Mouse (Mus musculus) megakaryocyte, adult 5-6 weeks (primary cell): ENCODE results near the gene Zdhhc20. TPM values are rescaled to one million over a fixed set of nuclear protein-coding genes. Genes with fewer than 3 reads are reported as not detected.
"Not testable (repeated sequence)": the region's sequence is repeated elsewhere in the genome, so short reads cannot be mapped to it uniquely, and the experiment has no call there.

Source experiments
- ATAC-seq: 2 replicates; pipeline ENCODE4 v1.8.0; 2016; ENCODE audit warnings: mild to moderate bottlenecking, inconsistent platforms; ENCODE audit not compliant: poor library complexity, severe bottlenecking
- total RNA-seq, 2 experiments: library from RNA; stranded (forward) in 1 of 2; stranded (reverse) in 1 of 2; fragments of 153-499, 151-499 nt in 1 of 2; fragments of 221-1000, 200-1000 nt in 1 of 2; gene quantifications; 2 replicates each; pipeline versions ENCODE4 v1.2.3 to v1.2.4; 2015 to 2017

Gene Zdhhc20
- total RNA-seq, 2 experiments from 2014 or later, result 54.5 to 60.1 TPM

DNA sequence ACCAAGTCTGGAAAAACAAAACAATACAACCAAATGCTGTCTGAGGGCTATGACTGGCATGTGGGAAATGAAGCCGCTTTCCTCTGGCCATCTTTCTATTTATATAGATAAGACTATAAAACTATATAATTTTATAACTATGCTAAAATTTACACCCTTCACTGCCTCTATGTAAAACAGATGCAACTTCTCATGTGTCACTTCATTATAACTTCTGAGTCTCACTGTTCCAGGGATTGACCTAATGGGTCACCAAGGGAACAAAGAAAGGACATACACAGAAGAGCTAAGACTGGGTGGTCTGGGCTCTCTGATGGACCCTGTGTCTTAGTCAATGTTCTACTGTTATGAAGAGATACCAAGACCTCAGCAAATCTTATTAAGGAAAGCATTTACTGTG lies 2.9 kb upstream of the Zdhhc20 start:
- ATAC-seq, result no peak

DNA sequence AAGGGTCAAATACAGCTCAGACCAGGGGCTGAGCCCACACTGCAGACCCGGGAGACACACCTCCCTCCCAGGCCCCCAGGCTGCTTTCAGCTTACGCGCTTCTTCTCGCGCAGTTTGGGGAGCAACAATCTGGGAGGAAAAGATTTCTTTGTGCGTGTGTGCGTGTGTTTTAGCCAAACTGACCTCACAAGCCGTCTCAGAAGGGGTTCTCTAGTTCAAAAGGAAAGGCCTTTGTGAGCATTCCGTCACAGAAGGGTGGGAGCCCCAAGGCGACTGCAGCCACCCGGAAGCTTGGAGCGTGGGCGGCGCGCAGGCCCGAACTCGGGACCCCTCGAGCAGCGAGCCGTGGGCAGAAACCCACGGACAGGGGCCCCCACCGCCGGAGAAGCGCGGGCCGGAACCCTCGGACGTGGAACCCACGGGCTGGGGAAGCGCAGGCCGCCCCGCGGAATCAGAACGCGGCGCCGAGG lies 500 bp downstream of the Zdhhc20 start:
- ATAC-seq, result peak; percentile 2; the same call in 1 of the 2 replicates

DNA sequence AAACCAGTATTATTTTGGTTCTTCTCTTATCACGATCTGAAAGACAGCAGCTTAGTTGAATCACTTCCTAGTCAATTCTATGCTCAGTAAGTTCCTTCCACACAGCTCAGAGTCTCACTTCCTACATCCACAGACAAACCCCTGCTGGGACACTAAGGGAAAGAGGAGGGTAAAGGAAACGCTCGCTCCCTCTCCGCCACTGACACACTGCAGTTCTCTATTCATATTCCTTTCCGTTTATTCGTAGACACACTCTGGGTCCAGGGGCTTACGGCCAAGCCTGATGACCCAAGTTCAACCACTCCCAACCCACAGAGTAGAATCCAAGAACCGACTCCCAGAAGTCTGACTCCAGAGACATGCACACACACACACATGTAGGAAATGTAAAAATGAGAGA lies 2.9 kb downstream of the Zdhhc20 start:
- peak; percentile 41; the same call in 1 of the 2 replicates for ATAC-seq

DNA sequence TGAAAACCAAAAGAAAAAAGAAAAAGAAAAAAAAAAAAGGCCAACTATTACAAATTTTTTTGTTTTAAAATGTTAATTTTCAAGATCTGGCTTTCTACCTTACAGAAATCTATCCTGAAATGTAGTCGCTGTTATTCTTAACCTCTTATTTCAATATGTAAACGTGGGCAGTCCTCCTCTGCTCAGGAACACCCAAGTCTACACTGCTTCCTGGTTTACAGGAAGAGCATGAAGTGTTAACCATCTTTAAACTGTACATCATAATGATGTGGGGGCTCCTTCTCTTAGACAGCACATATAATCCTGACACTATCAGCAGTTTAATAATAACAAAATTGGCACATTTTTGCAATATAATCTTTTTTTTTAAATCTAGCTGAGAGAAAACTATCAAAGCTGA lies 4.0 kb downstream of the Zdhhc20 start:
- no peak for ATAC-seq

DNA sequence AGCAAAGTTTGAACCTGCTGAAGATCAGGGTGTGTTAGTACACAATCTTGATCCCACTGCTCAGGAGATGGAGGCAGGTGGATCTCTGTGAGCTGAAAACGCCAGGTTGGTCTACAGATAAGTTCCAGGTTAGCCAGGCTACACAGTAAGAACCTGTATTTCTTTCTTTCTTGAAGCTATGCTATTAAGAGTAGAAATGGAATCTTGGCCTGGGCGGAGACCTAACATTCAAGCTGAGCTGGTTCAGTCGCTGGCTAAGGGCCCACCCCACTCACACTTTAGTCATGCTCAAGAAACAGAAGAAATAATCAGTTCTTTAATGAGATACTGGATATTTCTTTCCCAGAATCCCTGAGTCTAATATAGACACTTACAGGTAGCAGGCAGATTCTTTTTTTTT lies 6.7 kb downstream of the Zdhhc20 start:
- no peak for ATAC-seq

DNA sequence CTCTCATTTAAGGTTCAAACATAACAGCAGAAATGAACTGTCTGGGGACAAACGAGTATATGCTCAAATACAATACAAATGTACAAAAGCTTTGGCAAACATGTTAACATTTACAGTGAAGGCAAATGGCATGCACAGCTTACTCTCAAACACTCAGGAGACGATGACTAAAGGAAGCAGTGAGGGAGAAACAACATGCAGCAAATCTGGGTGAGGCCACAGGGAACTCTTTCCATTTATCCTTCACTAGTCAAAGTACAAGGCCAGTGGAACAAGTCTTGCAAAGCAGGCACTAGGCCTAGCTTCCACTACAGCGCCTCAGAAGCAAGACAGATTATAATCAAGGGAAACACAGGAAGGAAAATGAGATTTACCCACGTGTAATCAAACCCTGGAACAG lies 7.4 kb downstream of the Zdhhc20 start:
- ATAC-seq, result no peak

DNA sequence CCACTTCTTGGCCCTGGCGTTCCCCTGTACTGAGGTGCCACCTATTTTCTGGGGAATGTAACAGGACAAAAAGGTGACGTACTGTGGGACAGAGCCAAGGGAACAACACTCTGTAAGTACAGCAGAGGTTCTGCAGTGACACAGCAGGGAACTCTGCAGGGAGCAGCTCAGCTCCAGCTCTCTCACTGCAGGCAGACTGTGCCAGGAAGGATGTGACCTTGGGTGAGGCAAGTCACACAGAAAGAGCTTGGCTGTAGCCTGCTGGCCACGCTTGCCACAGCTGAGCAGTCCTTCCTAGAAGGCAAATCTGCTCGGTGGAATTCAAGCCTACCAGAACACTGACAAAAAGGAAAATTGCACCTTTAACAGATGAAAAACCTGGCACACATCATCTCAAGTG lies 8.3 kb downstream of the Zdhhc20 start:
- peak; percentile 40; the same call in 1 of the 2 replicates for ATAC-seq

DNA sequence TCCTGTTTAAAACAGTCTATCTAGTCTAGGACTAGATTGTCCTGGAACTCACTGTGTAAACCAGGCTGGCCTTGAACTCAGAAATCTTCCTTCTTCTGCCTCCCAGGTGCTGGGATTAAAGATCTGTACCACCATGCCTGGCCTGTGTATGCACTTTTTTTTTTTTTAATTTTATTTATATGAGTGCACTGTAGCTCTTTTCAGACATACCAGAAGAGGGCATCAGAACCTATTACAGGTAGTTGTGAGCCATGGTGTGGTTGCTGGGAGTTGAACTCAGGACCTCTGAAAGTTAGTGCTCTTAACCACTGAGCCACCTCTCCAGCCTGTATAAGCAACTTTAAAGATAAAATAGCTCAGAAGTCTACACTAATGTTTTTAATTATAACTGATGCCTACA lies 9.0 kb downstream of the Zdhhc20 start:
- no peak for ATAC-seq

DNA sequence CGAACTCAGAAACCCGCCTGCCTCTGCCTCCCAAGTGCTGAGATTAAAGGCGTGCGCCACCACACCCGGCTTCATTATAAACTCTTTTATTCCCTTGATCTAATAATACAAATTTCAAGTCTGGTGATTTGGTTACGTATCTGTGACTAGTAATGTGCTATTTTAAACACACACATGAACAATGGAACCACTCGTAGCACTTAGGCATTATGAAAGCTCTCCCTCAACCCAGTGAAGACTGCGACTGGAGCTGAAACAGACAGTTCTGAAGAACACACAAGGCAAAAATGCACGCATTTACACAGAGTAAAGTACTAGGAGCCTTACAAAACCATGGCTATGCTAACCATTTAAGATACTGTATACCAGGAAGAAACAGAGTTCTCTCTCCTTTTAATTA lies 12.2 kb downstream of the Zdhhc20 start:
- ATAC-seq, result no peak

DNA sequence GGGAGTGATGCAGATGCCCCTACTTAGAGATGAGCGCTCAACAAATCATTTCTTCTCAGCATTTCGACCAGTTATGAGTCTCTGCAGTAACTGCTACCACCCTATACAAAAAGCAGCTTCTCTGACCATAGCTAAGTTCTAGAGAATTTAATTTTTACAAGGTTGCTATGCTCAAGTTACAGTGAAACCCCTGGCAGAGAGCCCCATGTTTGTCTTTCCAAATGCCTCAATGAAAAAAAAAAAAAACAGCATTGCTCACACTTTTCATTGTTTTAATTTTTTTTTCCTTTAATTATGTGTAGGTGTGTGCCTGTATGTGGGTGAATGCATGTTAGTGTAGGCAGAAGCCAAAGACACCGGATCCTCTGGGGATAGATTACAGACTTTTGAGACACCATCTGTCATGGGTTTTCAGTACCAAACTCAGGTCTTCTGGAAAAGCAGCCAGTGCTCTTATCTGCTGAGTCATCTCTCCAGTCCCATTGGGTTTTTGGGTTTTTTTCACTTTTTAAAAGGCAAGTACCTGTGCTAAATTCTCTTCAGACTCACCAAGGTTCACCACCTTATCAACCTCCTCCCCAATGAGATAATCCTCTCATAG lies 23.3 kb downstream of the Zdhhc20 start:
- ATAC-seq, result no peak

DNA sequence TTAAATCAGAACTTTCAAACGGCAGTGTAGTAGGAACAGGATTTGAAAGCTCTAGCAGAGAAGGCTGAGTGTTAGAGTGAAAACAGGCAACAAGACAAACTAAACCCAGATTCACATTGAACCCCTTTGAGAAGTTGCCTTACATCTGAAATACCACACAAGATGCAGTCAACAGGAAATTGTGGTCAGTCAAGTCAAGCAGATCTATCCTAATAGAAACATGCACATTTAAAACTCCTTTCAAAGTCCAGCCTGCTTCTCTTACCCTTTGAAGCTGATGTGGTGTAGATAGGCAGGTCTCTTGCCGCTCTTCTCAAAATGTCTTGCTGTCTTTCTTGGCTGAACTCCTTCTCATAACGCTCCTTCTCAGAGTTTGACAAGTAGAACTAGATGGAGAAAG lies 24.8 kb downstream of the Zdhhc20 start:
- peak; percentile 45; the same call in 1 of the 2 replicates for ATAC-seq

DNA sequence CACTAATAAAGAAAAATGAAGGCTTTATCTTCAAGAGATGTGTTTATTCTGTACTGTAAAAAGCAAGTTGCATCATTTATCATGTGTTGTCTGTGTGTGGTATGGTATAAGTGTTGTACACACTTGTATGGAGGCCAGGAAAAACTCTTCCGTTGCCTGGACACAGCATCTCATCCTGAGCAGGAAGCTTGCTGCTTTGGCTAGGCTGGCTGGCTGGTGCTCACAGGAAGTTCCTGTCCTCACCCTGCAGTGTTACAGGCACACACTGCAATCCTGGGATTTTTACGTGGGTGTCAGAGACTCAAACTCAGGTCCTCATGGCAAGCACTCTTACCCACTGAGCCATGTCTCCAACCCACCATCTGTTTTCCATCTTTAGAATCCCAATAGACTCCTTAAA lies 26.9 kb downstream of the Zdhhc20 start:
- no peak for ATAC-seq

DNA sequence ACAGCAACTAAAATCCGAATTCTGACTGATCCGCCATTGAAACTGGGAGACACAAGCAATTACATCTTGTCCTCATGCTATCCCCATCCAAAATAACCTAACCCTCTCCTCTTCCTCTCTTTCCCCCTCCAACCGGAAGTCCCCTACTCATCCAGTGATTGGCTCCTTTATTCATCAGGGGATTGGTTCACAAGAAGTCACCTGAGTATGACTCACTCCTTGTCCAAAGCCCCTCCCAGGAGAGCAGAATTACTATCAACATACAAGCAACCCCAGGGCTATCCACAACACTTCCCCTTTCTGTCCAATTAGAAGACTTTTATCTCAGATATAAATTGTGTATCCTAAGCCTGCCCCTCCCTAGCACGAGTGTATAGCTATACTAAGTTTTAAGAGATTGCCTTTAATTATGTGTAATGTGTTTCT lies 28.1 kb downstream of the Zdhhc20 start:
- no peak for ATAC-seq

DNA sequence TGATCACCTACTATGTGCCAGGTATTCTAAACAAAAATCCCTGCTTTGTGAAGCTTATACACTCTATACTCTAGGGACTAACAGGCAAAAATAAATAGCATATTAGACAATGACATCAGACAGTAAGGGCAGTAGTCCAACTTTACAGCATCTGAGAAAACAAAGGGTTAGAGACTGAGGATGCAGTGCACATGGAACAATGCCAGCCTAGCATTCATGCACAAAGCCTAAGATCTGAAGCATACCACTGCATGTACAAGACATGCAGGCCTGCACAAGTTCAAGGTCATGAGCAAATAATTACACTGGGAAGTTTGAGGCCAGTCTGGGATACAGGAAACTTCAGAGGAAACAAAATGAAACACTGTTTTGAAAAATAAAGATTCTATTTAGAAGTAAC lies 30.6 kb downstream of the Zdhhc20 start:
- ATAC-seq, result no peak

DNA sequence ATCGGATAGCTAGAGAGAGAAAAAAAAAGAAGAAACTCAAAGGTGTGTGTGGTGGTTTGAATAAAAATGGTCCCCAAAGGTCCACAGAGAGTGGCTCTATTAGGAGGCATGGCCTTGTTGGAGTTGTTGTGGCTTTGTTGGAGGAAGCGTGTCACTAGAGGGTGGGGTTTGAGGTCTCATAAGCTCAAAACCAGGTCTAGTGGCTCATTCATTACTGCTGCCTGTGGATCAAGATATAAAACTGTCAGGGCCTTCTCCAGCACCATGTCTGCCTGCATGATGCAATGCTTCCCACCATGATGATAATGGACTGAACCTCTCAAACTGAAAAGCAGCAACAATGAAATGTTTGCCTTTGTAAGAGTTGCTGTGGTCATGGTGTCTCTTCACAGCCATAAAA lies 31.5 kb downstream of the Zdhhc20 start:
- no peak for ATAC-seq

DNA sequence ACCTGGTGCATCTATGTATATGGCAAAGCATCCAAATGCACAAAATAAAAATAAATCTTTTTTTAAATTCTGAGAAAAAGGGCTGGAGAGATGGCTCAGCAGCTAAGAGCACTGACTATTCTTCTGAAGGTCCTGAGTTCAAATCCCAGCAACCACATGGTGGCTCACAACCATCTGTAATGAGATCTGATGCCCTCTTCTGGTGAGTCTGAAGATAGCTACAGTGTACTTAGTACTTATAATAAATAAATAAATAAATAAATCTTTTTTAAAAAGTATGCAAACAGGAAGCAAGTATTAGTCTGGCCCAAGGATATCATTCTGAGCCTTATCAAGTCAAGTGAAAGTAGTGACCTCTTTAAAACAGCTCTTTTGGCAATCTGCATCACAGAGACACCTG lies 34.0 kb downstream of the Zdhhc20 start:
- ATAC-seq, result not testable (repeated sequence)

DNA sequence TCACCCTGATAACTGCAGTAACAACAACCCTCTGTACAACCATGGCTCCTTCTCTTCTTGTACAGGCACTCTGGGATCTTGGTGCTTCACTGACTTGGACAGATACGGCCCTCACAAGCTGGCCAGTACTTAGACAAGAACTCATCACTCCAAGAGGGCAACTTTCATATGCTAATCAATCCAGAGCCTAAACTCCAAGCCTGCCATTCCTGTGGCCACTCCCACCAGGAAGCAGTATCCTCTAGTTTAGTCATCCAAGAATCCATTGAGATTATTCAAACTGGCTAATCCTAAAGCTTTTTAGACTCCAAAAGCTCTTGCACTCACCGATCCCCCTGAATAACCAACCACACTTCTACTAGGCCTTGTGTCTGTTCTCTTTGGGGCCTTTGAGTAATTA lies 37.1 kb downstream of the Zdhhc20 start:
- no peak for ATAC-seq

DNA sequence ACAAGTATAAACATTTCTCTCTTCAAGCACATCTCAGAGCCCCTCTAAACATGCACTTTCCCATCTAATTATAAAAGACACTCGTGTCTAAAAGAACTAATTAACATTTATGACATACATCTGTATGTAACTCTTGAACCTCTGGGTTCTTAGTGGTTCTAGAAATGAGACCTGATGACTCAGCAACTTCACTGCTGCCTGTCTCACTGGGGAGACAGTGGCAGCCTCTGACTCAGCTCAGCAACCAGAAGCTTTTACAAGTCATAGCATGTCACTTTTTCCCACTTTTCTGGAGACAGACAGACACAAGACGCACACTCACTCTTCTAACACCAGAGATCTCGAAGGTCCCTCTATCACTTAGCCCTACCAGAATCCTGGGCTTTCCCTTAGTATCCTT lies 39.7 kb downstream of the Zdhhc20 start:
- no peak for ATAC-seq

DNA sequence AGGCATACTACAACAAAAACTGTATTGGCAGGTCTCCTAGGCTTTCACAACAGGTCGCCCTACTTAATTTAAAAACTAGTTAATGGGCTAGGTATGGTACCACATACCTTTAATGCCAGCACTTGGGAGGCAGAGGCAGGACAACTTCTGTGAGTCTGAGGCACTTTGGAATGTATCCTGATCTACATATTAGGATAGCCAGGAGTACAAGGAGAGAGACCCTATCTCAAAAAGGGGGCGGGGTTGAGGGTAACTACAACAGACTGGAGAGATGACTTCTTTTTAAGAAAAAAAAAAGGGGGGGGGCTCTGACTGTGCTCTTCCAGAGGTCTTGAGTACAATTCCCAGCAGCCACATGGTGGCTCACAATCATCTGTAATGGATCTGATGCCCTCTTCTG lies 41.4 kb downstream of the Zdhhc20 start:
- ATAC-seq, result no peak

DNA sequence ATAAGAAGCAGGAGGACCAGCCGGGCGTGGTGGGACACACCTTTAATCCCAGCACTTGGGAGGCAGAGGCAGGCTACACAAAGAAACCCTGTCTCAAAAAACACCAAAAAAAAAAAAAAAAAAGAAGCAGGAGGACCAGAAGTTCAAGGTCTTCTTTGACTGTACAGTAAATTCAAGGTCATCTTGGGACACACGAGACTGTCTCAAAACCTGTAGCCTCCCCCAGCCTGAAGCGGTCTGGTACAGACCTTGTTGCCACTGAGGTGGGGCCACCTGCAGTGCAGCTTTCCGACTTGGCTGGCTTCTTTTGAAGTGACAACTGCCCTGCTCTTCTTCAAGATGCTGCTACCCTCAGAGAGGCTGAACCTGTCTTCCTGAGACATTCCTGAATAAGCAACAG lies 42.0 kb downstream of the Zdhhc20 start:
- not testable (repeated sequence) for ATAC-seq

DNA sequence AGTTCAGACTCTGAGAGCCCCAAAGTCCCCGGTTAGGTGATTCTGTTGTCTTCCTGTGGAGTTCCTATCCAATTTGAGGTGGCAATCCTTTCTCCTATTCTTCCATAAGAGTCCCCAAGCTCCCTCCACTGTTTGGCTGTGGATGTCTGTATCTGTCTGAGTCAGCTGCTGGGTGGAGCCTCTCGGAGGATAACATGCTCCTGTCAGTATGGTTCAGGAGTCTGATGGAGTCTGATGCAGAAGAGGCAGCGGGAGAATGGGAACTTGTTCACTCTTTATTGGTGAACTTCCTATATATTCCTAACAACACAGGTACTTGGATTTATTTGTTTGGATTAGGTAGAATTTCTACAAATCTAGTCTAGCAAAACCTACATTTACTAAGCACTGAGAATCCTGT lies 45.5 kb downstream of the Zdhhc20 start:
- no peak for ATAC-seq

DNA sequence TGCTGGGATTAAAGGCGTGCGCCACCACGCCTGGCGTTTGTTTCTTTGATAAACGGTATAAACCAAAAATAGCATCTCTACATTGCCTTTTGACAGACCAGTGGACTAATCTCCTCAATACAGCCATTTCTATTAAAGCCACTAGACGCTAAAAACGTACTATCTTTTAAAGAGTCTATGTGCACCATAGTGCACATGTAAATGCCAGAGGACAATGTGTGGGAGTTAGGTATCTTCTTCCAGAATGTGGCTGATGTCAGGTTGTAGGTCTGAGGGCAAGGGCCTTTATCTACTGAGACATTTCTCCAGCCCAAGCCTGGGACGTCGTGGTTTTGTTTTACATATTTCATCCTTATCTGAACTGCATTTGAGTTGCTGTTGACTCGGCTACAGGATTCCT lies 54.9 kb downstream of the Zdhhc20 start:
- no peak for ATAC-seq

DNA sequence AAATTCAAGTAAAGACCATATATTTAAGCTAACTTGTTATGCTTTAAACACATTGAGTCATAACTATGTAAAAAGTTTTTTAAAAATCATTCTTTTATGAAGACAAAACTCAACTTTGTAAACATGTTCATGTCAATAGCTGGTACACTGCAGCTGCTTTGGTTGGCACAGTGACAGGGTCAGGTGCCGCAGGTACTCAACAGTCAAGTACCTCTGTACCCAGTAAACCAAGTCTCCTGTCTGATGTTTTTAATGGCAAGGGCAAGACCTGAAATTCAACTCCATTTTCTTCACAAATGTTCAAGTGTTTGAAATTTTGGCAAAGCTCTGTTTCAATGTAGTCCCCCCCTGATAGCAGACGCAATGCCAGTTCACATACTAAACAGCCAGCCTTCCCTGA lies 56.5 kb downstream of the Zdhhc20 start:
- ATAC-seq, result no peak
